Mouse (Mus musculus) gastrocnemius, postnatal 36 days (tissue): ENCODE measurements at regions not wholly inside any gene's neighbourhood (a gene's known extent, or its start where the extent isn't known, plus 50 kb on each side); places are given as distances from the start of the nearest gene placed in this dataset.

ENCODE experiments used
- DNase-seq, 2 experiments: peaks; one replicate each; pipeline ENCODE4 v3.0.0; 2022
- intact Hi-C: fragments of 180-260 bp; cut with DNase I; formaldehyde crosslinking; loops from one replicate; pipeline ENCODE4 v1.15.1; 2025

DNA sequence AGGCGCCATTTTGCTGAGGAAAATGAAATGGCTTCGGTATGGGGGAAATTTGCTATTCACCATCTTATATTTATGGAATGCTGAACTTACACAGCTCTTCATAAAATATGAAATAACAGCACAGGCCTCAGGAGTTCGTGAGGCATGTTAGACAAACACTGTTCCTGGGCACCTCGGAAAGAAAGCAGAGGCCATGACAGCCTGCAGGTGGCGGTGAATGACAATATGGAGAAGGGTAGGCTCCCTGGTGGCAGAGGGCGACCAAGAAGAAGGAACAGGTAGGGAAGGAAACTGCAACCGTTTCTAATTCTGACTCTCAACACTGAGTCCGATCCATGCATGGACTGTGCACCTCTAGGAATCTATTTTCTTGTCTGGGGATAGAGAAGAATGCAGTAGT lies 553.6 kb upstream of the Tmpo start:
- intact Hi-C loops: no loop called here
- DNase-seq: no peak

DNA sequence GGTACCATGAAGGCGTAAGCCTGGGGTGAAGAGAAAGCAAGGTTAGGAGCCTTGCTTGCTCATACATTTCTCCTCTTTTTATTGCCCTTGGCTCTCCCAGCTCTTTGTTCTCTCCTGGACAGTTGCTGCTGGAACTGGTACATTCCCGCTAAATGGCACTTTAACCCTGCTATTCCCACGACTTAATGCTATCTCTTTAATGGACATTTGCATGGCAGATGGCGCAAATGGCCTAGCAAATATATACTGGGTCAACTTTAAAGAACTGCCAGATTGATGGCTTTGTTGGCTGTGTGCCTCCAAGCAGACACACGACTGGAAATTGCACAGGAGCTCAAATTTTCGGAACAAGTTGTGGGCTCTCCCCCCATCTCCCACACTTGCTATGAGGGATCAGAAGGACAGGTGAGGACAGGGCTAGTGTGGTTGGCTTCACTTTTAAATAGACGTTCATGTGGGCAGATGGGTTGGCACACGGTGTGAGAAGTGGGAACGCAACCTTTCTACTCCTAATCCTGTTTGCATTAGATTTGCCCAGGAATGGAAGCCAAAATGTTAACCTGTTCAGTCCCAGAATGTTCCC lies 551.0 kb upstream of the Tmpo start:
- intact Hi-C loops: no loop called here
- no peak for DNase-seq

DNA sequence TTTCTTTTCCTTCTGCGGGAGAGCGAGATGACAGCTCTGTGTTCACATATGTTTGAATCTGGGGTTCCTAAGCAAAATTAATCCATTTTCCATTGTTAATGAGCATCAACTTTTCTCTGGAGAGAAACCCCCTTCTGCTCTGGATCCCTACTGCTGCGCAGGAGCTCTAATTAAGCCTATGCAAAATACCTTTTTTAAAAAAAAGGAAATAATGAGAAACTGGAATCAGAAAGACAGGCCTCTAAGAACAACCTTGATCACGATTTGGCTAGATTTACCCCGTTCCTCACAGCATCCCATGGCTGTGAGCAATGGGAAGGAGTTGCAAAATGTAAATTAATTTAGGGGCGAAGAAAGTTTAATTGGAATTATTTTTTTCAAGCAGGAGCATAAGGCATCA lies 548.9 kb upstream of the Tmpo start:
- intact Hi-C loops: no loop called here
- no peak for DNase-seq

DNA sequence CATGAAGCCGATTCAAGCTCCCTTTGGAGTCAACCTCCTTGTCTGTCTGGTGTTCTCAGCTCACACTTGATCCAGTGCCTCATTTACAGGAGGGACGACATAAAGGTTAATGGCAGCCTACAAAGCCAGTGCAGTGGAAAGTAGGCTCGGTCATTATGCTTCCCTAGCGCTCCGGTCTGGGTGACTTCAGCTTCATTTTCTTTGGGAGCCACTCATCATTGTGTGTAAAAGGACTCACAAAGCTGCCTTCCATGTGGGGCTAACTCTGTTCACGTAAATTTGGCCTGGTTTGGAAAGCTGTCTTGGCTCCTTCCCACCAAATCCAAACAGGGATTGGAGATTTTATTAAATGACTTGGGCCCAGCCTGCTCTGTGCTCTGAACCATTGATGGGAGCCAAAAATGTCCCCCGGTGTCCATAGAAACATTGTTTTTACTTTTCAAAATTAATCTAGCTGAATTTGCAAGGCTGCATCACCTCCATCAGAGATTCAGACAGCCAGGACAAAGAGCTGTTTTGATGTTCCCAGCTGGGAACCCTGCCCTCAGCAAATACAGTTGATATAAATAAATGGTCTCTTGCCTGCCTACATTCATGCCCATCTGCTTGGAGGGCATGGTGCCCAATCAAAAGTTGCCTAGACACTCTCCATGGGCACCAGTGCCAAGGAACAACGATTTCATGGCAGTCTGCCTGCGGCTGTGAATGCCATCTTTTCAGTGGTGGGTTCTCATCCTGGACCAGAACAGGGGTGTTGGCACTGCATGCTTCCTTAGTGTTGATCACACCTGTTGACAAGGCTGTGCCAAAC lies 538.7 kb upstream of the Tmpo start:
- DNase-seq: no peak
- intact Hi-C loops: no loop called here

DNA sequence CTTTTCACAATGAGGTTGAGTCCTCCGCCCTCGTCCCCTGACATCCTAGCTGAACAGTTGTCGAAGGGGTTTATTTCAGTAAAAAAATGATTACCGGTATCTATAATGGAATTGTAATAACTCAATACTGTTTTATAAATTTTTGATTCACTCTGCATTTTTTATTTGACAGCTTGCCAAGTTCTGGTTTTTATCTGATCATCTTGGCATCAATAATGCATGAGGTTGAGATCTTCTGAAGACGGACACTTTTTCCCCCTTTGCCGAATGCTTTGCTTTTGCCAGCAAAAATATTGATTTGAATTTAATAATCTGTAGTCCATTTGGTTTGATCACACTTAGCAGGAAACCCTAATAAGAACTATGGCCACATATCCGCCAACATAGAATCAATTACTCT lies 535.5 kb upstream of the Tmpo start:
- DNase-seq: no peak

DNA sequence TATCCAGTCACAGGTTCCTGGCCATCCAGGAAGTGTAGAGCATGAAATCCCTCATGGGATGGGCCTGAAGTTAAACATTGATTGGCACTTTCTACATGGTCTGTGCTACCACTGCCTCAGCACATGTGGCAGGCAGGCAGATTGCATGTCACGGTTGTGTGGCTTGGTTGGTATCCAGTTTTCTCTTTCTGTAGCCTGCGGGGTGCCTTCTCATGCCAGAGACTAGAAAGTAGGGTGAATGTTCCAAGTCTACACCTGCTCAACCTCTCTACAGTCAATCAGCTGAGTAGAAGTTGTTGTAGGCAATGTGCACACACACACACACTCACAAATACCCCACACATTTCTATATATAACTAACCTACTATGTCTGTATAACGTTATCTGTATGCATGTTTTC lies 533.5 kb upstream of the Tmpo start:
- no peak for DNase-seq
- intact Hi-C loops: no loop called here

More for the DNA sequence above, 535.5 kb upstream of the Tmpo start:
- intact Hi-C loops: no loop called here

DNA sequence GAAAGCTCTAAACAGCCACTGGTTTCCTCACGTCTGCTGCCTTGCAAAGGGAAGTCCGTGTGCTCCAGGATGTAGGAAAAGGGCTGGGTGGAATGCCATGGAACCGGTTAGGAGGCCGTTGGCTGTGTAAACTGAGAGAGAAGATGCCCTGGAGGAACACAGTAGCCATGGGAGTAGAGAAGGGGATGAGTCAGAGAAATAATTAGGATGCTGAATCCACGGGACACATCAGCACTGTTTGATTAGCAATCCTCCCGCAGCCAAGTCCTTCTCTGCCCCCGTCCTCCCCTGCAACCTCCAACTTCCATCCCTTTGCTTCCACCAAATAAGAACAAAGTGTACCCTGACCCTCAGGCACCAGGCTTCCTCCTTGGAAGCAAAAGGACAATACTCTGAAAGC lies 532.4 kb upstream of the Tmpo start:
- DNase-seq: no peak
- intact Hi-C loops: no loop called here

DNA sequence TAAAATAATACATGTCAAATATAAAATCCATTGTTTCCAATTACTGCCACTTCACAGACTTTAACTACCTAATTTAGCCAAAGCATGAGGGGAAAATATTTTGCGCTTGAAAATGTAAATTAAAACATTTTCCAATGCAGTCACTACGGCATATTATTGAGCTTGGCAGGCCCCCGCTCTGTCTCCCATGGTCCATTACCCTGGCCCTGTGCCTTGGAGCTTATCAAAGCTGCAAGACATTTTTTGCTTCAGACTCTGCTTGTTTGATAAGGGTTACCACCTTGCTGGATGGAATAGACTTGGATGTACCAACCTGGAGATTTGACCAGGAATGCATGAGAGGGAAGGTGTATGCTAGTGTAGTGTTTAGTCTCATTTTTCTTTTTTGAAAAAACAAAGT lies 525.7 kb upstream of the Tmpo start:
- intact Hi-C loops: no loop called here
- DNase-seq: no peak

DNA sequence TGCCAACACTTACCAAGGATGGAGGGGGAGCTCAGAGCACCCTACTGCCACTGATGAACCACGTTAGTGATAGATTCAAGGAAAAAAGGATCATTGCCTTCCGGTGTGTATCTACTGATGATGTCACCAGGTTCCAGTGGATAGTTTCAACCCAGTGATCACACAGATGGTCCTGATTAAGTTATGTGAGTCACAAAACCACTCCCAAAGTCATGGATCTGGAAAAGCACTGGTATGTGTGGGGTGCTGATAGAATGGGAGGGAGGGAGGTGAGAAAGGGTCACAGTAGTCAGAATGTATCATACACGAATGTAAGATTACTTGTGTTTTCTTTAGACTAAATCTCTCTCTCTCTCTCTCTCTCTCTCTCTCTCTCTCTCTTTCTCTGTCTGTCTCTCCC lies 523.6 kb upstream of the Tmpo start:
- DNase-seq: no peak
- intact Hi-C loops: no loop called here

DNA sequence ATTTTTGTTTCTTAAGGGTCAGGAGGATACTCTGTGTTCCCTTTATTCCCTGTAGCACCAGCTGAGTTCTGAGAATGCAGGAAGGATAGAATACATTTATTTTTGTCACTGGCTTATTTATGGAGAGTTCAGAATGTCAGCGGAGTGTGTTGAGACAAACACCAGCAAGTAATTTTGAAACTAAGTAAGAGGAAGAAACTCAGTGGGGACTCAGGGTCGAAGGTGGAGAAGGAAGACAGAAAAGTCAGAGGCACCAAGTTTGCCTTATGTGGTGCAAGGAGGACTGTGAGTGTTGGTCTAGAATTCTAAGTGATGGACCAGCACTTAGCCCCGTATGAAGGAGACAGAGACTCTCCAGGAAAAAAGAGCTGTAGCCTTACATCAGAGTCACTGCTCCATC lies 520.7 kb upstream of the Tmpo start:
- DNase-seq: no peak
- intact Hi-C loops: no loop called here

DNA sequence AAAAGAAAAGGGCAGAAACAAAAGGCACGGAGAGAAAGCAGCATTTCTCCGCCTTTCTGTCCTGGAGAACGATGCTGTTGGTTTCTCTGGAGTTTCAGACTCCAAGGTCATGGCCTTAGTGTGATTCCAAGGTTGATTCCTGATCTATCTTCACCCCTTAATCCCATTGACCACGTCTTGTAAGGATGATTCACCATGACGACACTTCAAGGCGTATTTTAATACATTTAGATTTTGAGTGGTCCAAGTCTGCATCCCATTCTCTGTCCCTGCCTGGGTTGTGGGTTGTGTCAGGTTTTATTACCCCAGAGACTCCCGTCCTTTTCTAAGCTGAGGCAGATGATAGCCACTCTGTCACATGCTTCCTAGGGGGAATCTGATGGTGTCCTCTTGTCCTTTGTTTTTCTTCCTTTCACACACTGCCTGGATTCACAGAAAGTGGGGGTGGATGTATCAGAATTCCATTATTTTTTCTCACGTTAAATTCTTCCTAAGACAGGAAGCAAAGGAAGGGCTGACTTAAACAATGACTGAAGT lies 505.0 kb upstream of the Tmpo start:
- intact Hi-C loops: no loop called here
- DNase-seq: no peak

DNA sequence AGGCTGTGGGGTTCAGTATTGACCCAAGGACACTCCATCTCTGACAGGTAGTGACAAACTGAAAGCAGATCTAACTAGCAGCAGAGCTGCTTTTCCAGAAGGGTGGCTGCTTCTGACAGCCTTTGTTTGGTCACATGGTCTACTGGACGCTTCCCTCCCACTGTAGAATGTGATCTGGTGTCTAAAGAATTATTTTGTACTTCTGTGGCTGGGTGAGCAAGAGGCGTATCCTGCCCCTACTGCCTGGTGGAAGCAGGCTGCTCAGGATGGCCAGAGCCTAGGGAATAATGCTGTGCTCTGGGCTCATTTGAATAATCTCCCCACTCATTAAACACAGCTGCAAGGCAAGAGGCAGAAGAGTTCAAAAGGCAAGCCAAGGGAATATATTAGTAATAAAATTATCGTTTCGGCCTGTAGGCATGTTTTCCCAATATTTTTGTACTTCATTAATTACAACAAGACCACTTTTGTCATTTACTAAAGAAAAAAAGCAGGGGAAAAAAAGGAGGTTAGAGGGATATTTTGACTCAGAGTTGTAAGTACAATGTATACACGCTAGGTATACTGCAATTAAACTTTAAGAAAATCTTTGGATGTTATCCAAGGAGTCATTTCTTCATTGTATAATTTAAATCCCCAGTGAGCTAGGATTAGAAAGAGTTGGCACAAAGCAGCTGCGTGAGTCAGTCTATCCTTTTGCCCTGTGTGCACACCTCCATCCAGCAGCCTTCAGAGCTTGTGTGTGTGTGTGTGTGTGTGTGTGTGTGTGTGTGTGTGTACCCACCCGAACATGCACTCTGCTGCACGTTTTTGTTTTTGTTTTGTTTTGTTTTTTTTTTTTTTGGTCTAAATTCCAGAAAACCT lies 504.3 kb upstream of the Tmpo start:
- no peak for DNase-seq
- intact Hi-C loops: no loop called here

DNA sequence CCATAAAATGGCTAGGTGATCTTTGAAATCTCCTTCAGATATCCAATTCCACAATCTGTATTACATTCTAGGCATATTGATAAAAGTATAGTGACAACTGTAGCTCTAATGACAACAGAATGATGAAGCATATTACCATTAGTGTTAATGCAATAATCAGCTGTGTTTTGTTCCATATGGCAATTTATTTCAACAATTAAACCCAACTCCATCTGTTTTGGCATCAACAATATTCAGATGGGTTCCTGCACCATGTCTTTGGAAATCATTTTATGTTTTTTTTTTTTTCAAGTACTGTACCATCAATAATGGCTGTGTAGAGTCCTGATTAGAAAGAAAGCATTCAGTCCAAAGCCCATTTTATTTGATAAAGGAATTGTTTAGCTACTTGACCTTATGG lies 498.5 kb upstream of the Tmpo start:
- intact Hi-C loops: no loop called here
- no peak for DNase-seq

DNA sequence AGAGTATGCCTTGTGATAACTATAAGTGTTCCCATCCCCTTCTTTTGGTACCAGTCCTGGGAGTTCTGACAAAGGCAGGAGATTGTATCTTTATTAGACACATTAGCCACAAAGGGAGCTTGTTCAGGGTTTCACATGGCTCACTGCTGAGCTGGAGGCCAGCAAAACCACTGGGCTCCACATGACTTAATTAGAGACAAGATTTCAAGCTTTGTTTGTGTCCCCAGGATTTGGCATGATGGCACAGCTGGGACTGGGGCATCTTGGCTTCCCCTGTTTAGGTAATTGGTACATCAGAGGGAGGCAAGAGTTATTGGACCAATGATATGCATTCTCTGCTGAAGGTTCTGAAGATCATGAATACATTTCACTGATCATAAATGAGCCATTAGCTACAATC lies 456.8 kb upstream of the Tmpo start:
- intact Hi-C loops: no loop called here
- DNase-seq: no peak

DNA sequence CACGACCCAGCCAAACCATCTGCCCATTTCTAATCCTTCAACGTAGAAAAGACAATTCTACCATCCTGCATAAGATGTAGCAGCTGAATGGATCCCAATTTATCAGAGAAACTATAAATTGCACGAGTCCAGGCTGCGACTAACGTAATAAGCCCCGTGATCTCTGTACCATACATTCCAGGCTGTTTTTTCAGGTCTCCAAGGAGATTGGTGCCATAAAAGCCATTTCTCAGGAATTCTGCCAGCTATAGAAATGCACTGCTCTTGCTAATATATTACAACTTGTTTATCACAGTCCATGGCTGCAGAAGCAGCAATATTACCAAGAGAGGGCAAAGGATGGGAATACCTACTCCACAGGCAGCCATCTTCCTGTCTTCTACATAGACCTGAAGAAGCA lies 447.6 kb upstream of the Tmpo start:
- DNase-seq: no peak
- intact Hi-C loops: no loop called here

DNA sequence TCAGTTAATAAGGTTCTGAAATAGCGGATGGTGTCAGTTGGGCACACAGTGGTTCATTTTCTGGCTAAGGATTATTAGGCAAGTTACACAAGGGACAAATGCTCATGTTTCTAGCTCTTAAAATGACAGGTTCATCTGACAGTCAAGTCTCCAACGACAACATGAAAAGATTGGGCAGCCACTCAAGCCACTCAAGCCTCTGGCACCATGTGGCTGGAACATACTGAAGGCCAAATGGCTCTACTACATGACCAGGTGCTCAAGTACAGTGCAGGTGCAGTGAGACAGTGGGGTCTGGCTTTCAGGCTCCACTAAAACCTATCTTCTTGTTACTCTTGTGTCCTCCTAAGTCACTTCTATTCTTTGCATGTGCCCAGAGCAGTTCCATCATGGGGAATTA lies 441.2 kb upstream of the Tmpo start:
- no peak for DNase-seq
- intact Hi-C loops: no loop called here

DNA sequence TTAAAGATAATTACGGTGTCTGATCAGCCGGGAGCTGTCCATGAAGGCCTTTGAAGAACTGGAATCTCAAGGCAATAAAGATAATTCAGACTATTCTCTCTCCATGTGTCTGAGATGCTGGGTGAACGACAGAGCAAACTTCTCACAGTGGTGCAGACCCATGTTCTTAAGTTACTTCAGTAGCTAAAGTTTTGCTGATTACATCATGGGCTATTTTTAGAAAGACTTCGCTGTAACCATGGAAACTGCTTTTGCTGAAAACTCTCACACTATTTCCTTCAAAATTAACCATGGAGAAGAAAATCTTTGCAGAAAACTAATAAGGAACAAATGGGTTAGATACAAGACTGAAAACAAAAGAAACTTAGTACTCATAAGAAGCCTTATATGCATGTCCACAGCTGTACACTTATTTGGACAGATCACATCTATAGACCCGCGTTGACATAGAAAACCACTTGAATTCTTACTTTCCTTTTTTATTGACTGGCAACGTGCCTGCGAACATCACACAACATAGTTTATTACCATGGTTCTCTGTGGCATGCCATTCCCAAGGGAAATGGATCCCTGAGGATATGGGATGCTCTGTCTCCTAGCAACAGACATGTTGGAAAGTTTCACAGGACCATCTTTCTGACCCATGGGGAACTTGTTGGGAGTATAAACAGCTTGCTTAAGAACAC lies 432.8 kb upstream of the Tmpo start:
- intact Hi-C loops: no loop called here
- DNase-seq: no peak

DNA sequence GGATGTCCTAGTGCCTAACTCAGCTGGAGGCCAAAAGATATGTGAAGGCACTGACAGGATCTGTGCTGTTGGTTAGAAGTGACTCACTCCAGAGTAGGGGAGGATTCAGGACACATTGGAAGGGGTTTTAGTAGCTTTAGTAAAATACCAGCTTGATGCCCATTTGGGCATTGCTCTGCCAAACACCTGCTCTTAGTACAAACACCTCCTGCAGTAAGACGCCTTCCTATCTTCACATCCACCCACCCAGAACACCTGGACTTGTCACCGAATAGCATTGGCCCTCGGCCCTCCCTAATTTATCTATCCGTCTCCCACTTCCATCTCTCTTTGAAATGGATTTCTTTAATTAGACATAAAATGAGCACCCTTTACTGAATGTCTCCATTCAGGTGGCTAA lies 430.9 kb upstream of the Tmpo start:
- intact Hi-C loops: no loop called here
- no peak for DNase-seq

DNA sequence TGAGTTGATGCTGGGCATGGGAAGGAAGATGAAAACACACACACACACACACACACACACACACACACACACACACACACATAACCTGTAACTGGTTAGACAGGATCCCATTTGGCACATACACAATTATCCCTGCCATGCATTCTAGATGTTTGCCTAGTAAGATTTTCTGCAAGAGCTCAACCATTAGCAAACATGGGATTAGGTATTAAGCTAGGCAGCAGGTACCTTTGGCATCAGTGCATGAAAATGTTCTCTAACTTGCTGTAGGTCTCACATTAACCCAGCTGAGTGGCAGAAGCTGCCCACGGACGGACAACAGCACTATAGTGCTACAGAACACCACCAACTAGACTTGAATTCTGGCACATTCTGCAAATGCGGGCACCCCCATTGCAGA lies 413.8 kb upstream of the Tmpo start:
- DNase-seq: no peak

DNA sequence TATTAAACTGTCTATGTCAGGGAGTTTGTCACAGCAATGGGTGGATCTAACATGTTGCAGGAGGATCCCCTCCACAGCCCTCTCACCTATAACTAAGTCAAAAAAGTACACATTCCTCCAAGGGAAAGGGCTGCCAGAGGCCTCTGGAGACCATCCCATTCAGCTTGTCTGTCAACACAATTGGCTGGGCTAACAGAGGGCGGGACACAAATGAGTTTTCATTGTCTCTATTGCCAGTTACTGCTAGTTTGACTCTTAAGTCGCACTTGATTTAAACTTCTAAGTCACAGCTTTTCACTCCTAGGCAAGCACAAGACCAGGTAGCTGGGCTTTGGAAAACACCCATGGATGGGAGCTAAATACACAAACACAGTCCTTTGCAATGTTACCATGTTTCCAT lies 412.3 kb upstream of the Tmpo start:
- intact Hi-C loops: no loop called here
- DNase-seq: no peak

More for the DNA sequence above, 413.8 kb upstream of the Tmpo start:
- intact Hi-C loops: no loop called here

DNA sequence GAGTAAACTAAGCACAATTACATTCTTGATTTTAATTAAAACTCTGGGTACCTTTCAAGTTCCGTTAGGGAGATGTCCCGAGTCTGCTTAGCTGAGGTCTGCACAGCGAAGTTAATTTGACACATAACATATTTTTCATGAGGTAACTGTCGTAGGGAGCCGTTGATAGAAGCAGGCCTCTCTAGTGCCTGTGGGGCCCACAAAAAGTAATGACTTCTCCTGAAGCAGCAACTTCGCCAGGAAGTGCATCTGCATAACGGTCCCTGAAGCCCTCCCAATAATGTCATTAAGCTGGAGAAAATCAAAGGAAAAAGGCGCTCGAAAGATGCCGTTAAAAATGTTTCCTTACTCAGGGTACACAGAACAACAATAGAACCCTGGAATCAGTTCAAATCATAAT lies 410.7 kb upstream of the Tmpo start:
- intact Hi-C loops: no loop called here
- DNase-seq: no peak
